10 mouse cellular contexts compared by ENCODE assay signal in genomic region chr13:73264166-73264735, GRCm38 (mm10). TPM values are rescaled to one million over a fixed set of nuclear protein-coding genes. Genes with fewer than 3 reads are reported as not detected.
A peak's percentile ranks its signal among the peaks of the same experiment; 100 is the strongest.
DNase-seq lines count a peak whose midpoint lies in the region; ATAC-seq and TF ChIP-seq lines count a peak whose summit lies in the region.
"Had no signal": no experiment of that assay in that cellular context is flagged by ENCODE, and none has a peak within 500 bp of the region (broad histone marks: within the 10 kb centered on the region; RNA-seq: fewer than 3 reads in every experiment).

No protein-coding gene starts in this region.

- no peak for TF ChIP-seq POLR2A in brain, embryonic 14.5 days (IDR thresholded peaks at IDR 0.05; ENCODE audit: borderline replicate concordance, extremely low read depth, insufficient read depth, insufficient read length, poor library complexity, severe bottlenecking)

- H3K4me1 ChIP-seq in heart, embryonic 13.5 days = peaks cover 63% of the 10 kb centered on the region
- peaks cover 27% of the 10 kb centered on the region for H3K4me1 ChIP-seq in heart, embryonic 16.5 days (ENCODE audit: control insufficient read depth, insufficient read depth, low read length)
- peaks cover 48% of the 10 kb centered on the region for H3K4me1 ChIP-seq in limb, embryonic 15.5 days

- no peak for ATAC-seq in heart, embryonic 13.5 days (ENCODE audit: extremely low read depth, insufficient number of reproducible peaks, low FRiP score, low TSS enrichment)
- ATAC-seq in heart, embryonic 16.5 days (replicated peaks; ENCODE audit: extremely low read depth, insufficient read depth, low FRiP score) = no peak
- no peak for ATAC-seq in limb, embryonic 15.5 days (ENCODE audit: insufficient number of reproducible peaks, low FRiP score, low TSS enrichment, low read depth)

- H3K4me2 ChIP-seq in heart, embryonic 13.5 days = peak overlapping the region; percentile 78
- peak overlapping the region; percentile 74 for H3K4me2 ChIP-seq in heart, embryonic 16.5 days (ENCODE audit: low read depth, low read length)
- 0 out of 2 replicates have a peak overlapping the region, but pooled peaks have one; percentile 32 for H3K4me2 ChIP-seq in limb, embryonic 15.5 days

- H3K9me3 ChIP-seq in heart, embryonic 13.5 days = no peaks in the 10 kb centered on the region
- H3K9me3 ChIP-seq in heart, embryonic 16.5 days (replicated peaks; ENCODE audit: control insufficient read depth, low read length) = no peaks in the 10 kb centered on the region
- H3K9me3 ChIP-seq in limb, embryonic 15.5 days = no peaks in the 10 kb centered on the region

- peak overlapping the region; percentile 93 for H3K27ac ChIP-seq in heart, embryonic 13.5 days (replicated peaks)
- peak overlapping the region; percentile 96 for H3K27ac ChIP-seq in heart, embryonic 16.5 days (ENCODE audit: low read length)
- H3K27ac ChIP-seq in limb, embryonic 15.5 days = no peak overlapping the region

- DNase-seq in heart, adult 11 months = no peak
- DNase-seq in brain, embryonic 14.5 days (ENCODE audit: low read depth) = peak; percentile 47
- no peak for DNase-seq in layer of hippocampus, adult 11-12 months (ENCODE audit: low spot score)
- no peak for DNase-seq in ovary, postnatal 10 days (ENCODE audit: low spot score)
- DNase-seq in adrenal gland, adult (ENCODE audit: inconsistent age in 2 of 2, low spot score in 1 of 2) = no peak
- DNase-seq: adrenal gland, adult 8-10 months had no signal

- H3K4me3 ChIP-seq in heart, embryonic 13.5 days = peak overlapping the region; percentile 66
- peak overlapping the region; percentile 67 for H3K4me3 ChIP-seq in heart, embryonic 16.5 days (ENCODE audit: low read length)
- no peak overlapping the region for H3K4me3 ChIP-seq in limb, embryonic 15.5 days

- H3K36me3 ChIP-seq in heart, embryonic 13.5 days = peaks cover 22% of the 10 kb centered on the region
- H3K36me3 ChIP-seq in heart, embryonic 16.5 days (ENCODE audit: control insufficient read depth, insufficient read depth) = peaks cover 6% of the 10 kb centered on the region; the same call in 1 of the 2 replicates
- H3K36me3 ChIP-seq in limb, embryonic 15.5 days = no peaks in the 10 kb centered on the region

- TF ChIP-seq CTCF in brain, embryonic 14.5 days (IDR thresholded peaks at IDR 0.05; ENCODE audit: borderline replicate concordance, extremely low read depth, insufficient read depth, insufficient read length) = no peak

- H3K9ac ChIP-seq in heart, embryonic 13.5 days = peak overlapping the region; percentile 93
- peak overlapping the region; percentile 86 for H3K9ac ChIP-seq in heart, embryonic 16.5 days (ENCODE audit: low read length)
- no peak overlapping the region for H3K9ac ChIP-seq in limb, embryonic 15.5 days

- peaks cover 99% of the 10 kb centered on the region for H3K27me3 ChIP-seq in heart, embryonic 13.5 days (replicated peaks)
- peaks cover 82% of the 10 kb centered on the region for H3K27me3 ChIP-seq in heart, embryonic 16.5 days (ENCODE audit: control insufficient read depth, insufficient read depth, low read length)
- peaks cover 99% of the 10 kb centered on the region for H3K27me3 ChIP-seq in limb, embryonic 15.5 days

- WGBS in heart, embryonic 13.5 days = 5% methylated on average over 29 of the region's 29 CpGs
- WGBS in heart, embryonic 16.5 days = 5% methylated on average over 29 of the region's 29 CpGs
- 11% methylated on average over 29 of the region's 29 CpGs for WGBS in limb, embryonic 15.5 days

RNA-seq across cellular contexts. Expression of gene Irx4, which starts 4.0 kb away (rescaled TPM):
- 45.9 and 50.1 TPM in 2 replicates for polyA plus RNA-seq in heart, embryonic 13.5 days (2015; fragmentation: Nextera tagmentation; extraction: Ambion mirVana)
- 0.90 and 4.7 TPM in 2 replicates for polyA plus RNA-seq in brain, embryonic 14.5 days (2012; rRNA removed)
- polyA plus RNA-seq in heart, embryonic 16.5 days (2015; fragmentation: Nextera tagmentation; extraction: Ambion mirVana) = 42.2 and 50.2 TPM in 2 replicates
- polyA plus RNA-seq in limb, embryonic 15.5 days (2015; fragmentation: Nextera tagmentation; extraction: Ambion mirVana) = 8.7 and 9.5 TPM in 2 replicates
- polyA plus RNA-seq: gonadal fat pad, adult 2 months had no signal
